Mouse (Mus musculus) CD4-positive helper T cell, adult 2 months (primary cell): Measurements from ENCODE around the gene Olfr1061.
"Not testable (repeated sequence)": the region's sequence is repeated elsewhere in the genome, so short reads cannot be mapped to it uniquely, and the experiment has no call there.

ENCODE experiments used
- DNase-seq: peaks from one replicate; pipeline ENCODE4 v3.0.0-alpha.2; 2012; ENCODE audit warnings: low read depth, missing footprints, low spot score

The Olfr1061 gene

GRCm38 (mm10) chr2:86413950-86414349, at the start of gene Olfr1061:
Olfr1061 (minus strand) TSS chr2:86414050.
- no peak for DNase-seq

DNA sequence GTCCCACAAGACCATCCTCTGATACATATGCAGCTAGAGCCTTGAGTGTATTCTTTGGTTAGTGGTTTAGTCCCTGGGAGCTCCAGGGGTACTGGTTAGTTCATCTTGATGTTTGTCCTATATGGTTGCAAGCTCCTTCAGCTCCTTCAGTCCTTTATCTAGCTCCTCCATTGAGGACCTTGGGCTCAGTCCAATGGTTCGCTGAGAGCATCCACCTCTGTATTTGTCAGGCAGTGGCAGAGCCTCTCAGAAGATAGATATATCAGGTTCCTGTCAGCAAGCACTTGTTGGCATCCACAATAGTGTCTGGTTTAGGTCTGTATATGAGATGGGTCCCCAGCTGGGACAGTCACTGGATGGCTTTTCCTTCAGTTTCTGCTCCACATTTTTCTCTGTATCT, 46.6 kb upstream of the Olfr1061 start:
- DNase-seq, result no peak

DNA sequence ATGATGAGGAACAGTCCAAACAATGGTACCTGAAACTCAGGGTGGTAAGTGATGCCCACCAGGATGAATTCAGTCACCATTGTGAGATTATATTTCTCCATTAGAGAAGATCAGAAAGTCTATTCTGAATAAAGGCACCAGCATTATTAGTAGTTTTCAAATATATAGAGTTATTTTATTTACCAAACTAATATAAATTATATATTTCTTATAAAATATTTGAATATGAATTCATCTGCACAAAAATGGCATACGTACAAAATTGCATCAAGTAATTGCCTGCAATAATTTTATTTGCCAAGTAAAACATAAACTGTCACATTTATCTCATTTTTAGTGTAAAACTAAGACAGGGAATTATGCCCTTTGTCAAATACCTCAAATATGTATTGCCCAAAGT, 42.3 kb upstream of the Olfr1061 start, which contains the start of gene Olfr1066:
TSS of gene Olfr1066 (minus strand) at position 101 of the 400 bp plus-strand sequence.
- no peak for DNase-seq

GRCm38 (mm10) chr2:86450491-86450890, 36.6 kb upstream of the Olfr1061 start, which contains the start of gene Olfr1065:
Olfr1065 (minus strand) TSS chr2:86450591.
- DNase-seq, result not testable (repeated sequence)

GRCm38 (mm10) chr2:86442101-86442500, 28.3 kb upstream of the Olfr1061 start:
- DNase-seq, result not testable (repeated sequence)

- not testable (repeated sequence) for DNase-seq
These were observed 14.7 kb upstream of the Olfr1061 start for GRCm38 (mm10) chr2:86428511-86428910.

GRCm38 (mm10) chr2:86426649-86427048, 12.8 kb upstream of the Olfr1061 start, which contains the start of gene Olfr1062:
Olfr1062 (minus strand) TSS chr2:86426749.
- DNase-seq, result not testable (repeated sequence)

DNA sequence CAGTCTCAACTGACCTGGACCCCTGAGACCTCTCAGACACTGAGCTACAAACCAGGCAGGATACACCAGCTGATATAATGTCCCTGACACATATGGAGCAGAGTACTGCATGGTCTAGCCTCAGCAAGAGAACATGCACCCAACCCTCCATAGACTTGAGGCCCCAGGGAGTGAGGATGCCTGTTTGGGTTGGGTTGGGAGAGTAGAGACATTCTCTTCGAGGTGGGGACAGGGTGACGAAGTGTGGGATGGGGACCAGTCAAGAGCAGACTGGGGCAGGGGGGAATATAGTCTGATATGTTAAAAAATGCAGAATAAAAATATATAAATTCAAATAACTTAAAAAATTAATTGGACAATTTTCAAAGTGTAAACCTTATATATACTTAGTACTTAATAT, 18.7 kb downstream of the Olfr1061 start:
- DNase-seq, result no peak

- not testable (repeated sequence) for DNase-seq
These were observed 25.4 kb downstream of the Olfr1061 start, which contains the start of gene Olfr1058 for GRCm38 (mm10) chr2:86388461-86388860. Olfr1058 (minus strand) TSS chr2:86388561.

DNA sequence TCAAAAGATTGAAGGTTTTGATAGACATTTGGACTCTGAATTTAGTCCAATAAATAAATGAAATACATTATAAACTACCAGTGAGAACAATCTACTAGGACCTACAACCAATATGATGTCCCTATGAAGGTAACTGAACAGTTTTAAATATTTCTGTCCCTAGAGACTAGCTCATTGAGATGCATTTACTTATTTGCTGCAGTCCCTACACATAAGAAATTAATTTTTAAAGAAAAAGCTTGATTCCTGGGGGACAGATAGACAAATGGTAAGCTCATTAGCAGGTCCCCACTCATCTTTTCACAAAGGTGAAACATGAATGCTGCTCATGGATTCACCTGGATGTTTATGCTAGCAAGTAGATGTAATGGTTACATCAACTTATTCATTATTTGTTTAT, 35.6 kb downstream of the Olfr1061 start, which contains the start of gene Olfr1057:
TSS of gene Olfr1057 (minus strand) at position 101 of the 400 bp plus-strand sequence.
- DNase-seq, result no peak

DNA sequence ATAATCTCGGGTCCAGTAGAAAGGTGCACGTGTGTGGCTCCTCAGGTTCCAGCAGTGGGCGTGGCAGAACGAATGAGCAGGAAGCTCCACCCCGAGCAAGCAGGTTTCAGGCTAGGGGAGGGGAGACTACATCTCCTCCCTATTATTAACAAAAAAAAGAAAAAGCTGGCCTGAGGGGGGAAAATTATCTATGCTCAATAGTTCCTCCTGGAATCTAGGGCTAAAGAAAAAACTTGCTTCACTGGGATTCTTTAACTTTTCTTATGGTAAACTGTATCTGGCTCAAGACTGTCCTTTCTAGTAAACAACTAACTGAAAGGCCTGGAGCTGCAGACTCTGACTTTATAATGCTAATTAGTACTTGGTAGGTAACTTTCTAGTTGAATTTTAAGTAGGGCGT, 47.5 kb downstream of the Olfr1061 start:
- not testable (repeated sequence) for DNase-seq
